Mouse (Mus musculus) ovary, postnatal 36 days (tissue): ENCODE measurements around the gene Fbxo31.
A peak's percentile ranks its signal among the peaks of the same experiment; 100 is the strongest.

Experiments
- DNase-seq: peaks from one replicate; pipeline ENCODE4 v3.0.0; 2022; ENCODE audit warnings: low spot score, mixed read lengths

Fbxo31 gene

DNA sequence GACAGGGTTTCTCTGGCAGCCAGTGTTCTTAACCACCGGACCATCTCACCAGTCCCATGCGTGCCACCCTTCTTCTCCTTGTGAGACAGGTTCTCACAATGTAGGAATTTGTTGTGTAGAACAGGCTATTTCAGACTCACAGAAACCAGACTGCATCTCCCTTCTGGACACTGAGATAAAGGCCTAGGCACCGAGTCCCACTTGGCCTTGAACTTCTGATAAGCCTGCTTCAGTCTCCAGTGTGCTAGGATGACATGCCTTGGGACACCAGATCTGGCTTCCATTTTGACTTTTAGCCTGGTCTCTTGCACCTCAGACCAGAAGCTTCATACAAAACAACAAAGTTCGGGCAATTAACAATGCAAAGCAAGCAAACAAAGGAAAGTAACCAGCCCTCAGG, 10.1 kb upstream of the Fbxo31 start:
- DNase-seq = no peak

DNA sequence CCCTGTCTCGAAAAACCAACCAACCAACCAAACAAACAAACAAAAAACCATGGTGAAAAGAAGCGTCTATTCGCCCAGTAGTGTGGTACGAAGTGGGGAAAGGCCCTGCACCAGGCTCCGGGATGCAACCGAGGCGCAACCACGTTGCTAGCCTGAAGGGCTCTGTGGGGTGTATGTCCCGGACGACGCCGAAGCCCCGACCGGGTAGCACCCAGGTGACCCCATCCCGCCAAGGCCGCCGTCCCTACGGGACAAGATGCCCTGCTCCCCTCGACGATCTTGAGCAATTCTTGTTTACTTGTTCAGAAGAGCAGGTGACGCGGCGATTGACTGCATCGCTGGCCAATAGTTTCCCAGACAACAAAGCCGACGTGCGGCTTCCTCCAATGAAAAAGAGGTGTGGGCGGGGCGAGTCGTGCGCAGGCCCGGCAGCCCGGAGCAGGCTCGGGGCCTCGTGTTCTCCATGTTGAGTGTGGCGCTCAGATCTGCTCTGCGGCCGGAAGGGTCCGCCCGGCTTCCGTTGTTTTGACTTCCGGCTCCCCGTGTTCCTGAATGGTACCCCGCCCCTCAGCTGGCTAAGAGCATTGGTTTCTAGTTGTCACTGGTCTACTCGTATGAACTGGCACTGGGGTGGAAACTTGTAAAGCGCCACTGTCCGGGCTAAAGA, 6.7 kb upstream of the Fbxo31 start:
- peak; percentile 99 for DNase-seq

GRCm38 (mm10) chr8:121584730-121585129, 6.1 kb upstream of the Fbxo31 start:
- no peak for DNase-seq

DNA sequence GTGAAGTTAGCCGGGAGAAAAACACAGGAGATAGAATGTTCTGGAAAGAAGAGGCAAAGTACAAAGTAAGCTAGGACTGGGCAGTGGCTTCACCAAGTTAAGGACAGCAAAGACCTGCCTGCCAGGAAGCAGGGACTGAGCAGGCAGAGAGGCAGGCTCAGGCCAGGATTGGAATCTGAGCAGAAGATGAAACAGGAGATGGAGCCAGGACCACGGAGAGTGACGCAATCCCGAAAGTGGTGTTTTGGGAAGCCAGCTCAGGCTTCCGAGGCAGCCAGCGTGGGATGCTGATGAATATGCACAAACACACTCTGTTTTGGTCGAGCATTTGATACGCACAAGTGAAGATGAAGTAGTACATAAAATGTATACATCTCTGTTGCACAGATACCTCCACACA, 5.0 kb upstream of the Fbxo31 start:
- DNase-seq = no peak

DNA sequence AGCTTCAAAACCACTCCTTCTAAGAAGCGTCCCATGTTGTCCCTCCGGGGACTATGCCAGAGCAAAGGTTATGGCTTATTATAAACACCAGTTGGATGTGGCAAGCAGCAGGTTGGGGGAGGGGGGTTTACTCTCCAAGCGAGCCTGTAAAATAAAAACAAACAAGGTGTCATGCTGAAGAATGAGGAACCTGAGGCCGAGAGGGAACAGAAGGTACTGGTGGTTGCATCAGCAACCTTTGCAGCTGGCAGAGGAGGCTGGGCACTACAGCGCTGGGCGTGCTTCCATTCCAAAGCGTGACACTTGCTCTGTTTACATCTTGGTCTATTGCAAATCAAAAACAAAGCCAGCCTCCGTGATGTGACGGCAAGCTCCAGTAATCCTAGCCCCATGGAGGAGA, 1.9 kb upstream of the Fbxo31 start:
- DNase-seq = no peak

GRCm38 (mm10) chr8:121577751-121578675, 593 bp downstream of the Fbxo31 start:
- no peak for DNase-seq

- DNase-seq = no peak
Observed at GRCm38 (mm10) chr8:121575661-121576060, 2.9 kb downstream of the Fbxo31 start.

DNA sequence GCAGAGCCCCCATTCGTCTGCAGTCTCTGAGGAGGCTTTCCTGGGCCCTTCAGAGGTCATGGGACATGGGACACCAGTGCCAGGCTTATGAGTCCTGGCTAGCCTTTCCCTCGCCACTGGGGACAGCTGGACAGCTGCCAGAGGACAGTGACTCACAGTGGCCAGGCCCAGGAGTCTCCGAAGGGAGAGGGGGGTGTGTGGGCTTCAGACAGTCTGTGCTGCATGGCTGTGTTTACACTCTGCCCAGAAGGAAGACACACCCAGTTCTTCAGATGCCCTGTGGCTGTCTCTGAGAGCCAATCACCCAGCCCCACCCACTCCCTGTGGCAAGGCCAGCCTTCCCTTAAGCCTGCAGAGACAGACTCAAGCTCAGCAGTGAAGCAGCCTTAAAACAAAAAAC, 5.3 kb downstream of the Fbxo31 start:
- DNase-seq = peak; percentile 67

DNA sequence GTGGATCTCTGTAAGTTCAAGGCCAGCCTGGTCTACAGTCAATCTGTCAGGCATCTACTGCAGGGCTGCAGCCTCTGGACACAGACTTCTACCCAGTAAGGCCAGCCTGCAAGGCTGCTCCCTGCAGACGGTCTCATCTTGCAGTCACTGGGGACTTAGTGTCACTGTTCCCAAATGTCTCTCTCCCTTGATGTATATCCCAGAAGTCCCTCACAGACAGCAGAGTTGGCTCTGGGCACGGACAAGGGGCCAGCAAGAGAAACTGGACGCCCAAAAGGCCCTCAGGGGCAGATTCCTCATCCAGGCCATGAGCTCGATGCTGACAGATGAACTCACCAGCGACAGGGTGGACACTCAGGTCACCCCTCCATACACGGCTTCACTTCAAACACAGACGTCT, 6.5 kb downstream of the Fbxo31 start:
- DNase-seq = no peak

- no peak for DNase-seq
Observed at GRCm38 (mm10) chr8:121570801-121571200, 7.8 kb downstream of the Fbxo31 start.

- DNase-seq = peak; percentile 47
Observed at GRCm38 (mm10) chr8:121570335-121570734, 8.3 kb downstream of the Fbxo31 start.

- DNase-seq = no peak
Observed at GRCm38 (mm10) chr8:121568321-121568720, 10.3 kb downstream of the Fbxo31 start.

- DNase-seq = no peak
Observed at GRCm38 (mm10) chr8:121563701-121564100, 14.9 kb downstream of the Fbxo31 start.

DNA sequence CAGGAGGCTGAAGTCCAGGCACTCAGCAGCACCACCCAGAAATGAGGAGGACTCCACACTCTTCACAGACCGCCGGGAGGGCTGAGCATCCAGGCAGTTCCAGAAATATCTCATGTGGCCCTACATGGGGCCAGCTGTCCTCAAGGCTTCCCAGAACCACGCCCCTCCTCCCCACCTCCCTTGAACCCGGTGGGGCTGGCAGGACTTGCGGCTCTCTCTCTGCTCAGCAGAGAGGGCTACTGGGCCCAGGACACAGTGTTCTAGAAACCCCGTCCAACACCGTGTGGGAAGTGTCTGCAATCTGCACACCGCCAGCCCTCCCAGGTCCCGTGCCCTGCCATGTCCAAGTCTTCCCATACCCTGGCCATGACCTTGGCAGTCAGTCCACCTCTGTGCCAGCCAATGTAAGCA, 15.7 kb downstream of the Fbxo31 start:
- peak; percentile 65 for DNase-seq

GRCm38 (mm10) chr8:121561636-121562345, 16.8 kb downstream of the Fbxo31 start:
- no peak for DNase-seq

DNA sequence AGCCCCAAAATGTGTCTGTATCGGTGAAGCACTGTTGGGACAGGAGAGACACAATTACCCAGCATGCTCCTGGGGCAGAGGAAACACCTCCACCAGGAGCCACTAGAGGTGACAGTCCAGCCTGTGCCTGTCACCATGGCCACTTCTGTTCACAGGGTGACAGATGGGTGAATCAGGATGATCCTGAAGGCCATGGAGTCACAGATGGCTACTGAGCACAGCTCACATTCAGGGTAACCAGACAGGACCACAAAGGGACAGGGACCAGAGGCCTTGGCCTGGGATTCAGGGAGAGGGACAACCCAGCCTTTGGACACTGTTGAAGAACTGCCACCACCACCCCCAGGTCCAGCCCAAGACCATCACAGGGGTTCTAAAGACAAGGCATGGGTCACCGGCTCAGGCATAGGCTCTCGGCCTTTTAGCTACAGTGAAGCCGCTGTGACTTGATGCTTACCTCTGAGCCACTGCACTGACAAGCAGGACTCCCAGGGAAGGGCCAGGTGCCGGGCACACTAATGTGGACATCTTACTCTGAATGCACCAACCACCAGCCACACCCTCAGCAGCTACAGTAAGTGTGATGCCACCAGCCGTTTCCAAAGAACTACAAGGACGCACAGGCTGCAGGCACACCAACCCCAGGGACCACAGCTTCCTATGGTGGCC, 18.0 kb downstream of the Fbxo31 start:
- no peak for DNase-seq

- DNase-seq = no peak
Observed at GRCm38 (mm10) chr8:121559801-121560200, 18.8 kb downstream of the Fbxo31 start.

- DNase-seq = no peak
Observed at GRCm38 (mm10) chr8:121558538-121558937, 20.1 kb downstream of the Fbxo31 start.

DNA sequence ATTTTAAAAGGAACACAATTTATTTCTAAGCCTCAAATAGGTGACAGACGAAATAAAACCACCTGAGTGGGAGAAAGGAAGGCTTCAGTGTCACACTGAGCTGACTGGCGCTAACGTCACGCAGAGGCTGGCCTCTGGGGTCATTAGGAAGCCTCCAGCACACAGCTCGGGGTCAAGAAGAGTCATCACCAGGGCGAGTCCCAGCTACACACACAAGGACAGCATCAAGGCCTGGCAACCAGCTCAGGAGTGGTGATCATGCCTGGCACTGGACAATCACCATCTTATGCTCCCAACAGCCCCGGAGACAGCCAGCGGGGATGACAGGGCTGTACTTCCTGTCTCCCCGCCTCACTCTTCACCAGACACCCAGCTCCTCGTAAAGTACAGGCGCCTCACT, 20.9 kb downstream of the Fbxo31 start:
- DNase-seq = no peak

GRCm38 (mm10) chr8:121553831-121554475, 24.7 kb downstream of the Fbxo31 start:
- no peak for DNase-seq

DNA sequence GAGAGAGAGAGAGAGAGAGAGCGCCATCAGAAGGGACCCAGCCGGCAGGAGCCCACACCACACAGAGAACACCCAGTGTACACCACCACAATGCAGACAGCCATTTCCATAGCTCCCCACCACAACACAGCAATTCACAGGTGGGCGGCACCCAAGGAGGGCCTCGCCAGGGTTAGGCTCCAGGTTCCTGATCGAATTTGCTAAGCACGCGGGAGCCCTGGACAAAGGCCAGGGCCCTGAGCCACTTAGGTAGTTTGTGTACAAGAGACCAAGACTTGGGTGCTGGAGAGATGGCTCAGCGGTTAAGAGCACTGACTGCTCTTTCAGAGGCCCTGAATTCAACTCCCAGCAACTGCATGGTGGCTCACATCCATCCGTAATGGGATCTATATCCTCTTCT, 26.1 kb downstream of the Fbxo31 start:
- no peak for DNase-seq
